In genomic region chr11:116685729-116686128, GRCm38 (mm10) we compare ENCODE assay signal across 15 mouse cellular contexts. TPM values are rescaled to one million over a fixed set of nuclear protein-coding genes. Genes with fewer than 3 reads are reported as not detected.
"Had no signal": no experiment of that assay in that cellular context is flagged by ENCODE, and none has a peak within 500 bp of the region (broad histone marks: within the 10 kb centered on the region; RNA-seq: fewer than 3 reads in every experiment).

No protein-coding gene starts in this region.

- H3K27ac ChIP-seq: lung, embryonic 15.5 days; macrophage; midbrain, embryonic 13.5 days; midbrain, embryonic 15.5 days; neural tube, embryonic 12.5 days had no signal

- H3K4me3 ChIP-seq: lung, embryonic 15.5 days; megakaryocyte, embryonic 14.5 days; midbrain, embryonic 13.5 days; midbrain, embryonic 15.5 days; neural tube, embryonic 12.5 days had no signal

- H3K4me2 ChIP-seq: lung, embryonic 15.5 days; midbrain, embryonic 11.5 days; midbrain, embryonic 13.5 days; midbrain, embryonic 15.5 days; neural tube, embryonic 12.5 days had no signal

- DNase-seq: lung, adult 2 months; lung, postnatal 14 days; lung, postnatal 36 days; right cerebral cortex, postnatal 14 days; thymus, adult 18-20 months; thymus, postnatal 14 days; thymus, postnatal 36 days had no signal

- H3K27me3 ChIP-seq: lung, embryonic 15.5 days; midbrain, embryonic 13.5 days; midbrain, embryonic 15.5 days; neural tube, embryonic 12.5 days had no signal

- H3K9ac ChIP-seq: lung, embryonic 15.5 days; midbrain, embryonic 13.5 days; midbrain, embryonic 15.5 days; neural tube, embryonic 12.5 days had no signal

- H3K36me3 ChIP-seq: midbrain, embryonic 15.5 days had no signal

- H3K4me1 ChIP-seq: midbrain, embryonic 13.5 days; midbrain, embryonic 15.5 days; neural tube, embryonic 12.5 days had no signal

- H3K9me3 ChIP-seq: lung, embryonic 15.5 days; megakaryocyte, embryonic 14.5 days; midbrain, embryonic 13.5 days; midbrain, embryonic 15.5 days; neural tube, embryonic 12.5 days had no signal

- ATAC-seq: lung, postnatal 0 days; midbrain, embryonic 13.5 days; midbrain, embryonic 15.5 days had no signal

RNA-seq across cellular contexts. Expression of gene Cygb, which starts 31.6 kb away (rescaled TPM):
- polyA plus RNA-seq: macrophage had no signal

RNA-seq across cellular contexts. Expression of gene Prcd, which starts 32.4 kb away (rescaled TPM):
- polyA plus RNA-seq: macrophage had no signal
